Comparison of ENCODE assay signal across 21 mouse cellular contexts in genomic region chr16:49889031-49889655, GRCm38 (mm10).
A peak's percentile ranks its signal among the peaks of the same experiment; 100 is the strongest.
DNase-seq lines count a peak whose midpoint lies in the region; ATAC-seq and TF ChIP-seq lines count a peak whose summit lies in the region.
"Had no signal": no experiment of that assay in that cellular context is flagged by ENCODE, and none has a peak within 500 bp of the region (broad histone marks: within the 10 kb centered on the region; RNA-seq: fewer than 3 reads in every experiment).

No protein-coding gene starts in this region.

- 84% methylated on average over 2 of the region's 2 CpGs for WGBS in liver, adult 2 months
- WGBS in liver, embryonic 11.5 days: 85% methylated on average over 2 of the region's 2 CpGs
- 45% methylated on average over 2 of the region's 2 CpGs for WGBS in lung, postnatal 0 days

- no peak overlapping the region for H3K4me3 ChIP-seq in liver, adult 2 months (ENCODE audit: insufficient read depth, low read depth, low read length)
- H3K4me3 ChIP-seq in liver, embryonic 11.5 days (ENCODE audit: low read depth, low read length): no peak overlapping the region
- no peak overlapping the region for H3K4me3 ChIP-seq in lung, postnatal 0 days (ENCODE audit: low read depth, low read length)
- H3K4me3 ChIP-seq: embryonic facial prominence, embryonic 15.5 days; forebrain, embryonic 12.5 days; gastrocnemius, adult 2 months; heart, embryonic 13.5 days; hindbrain, embryonic 12.5 days had no signal

- peaks cover 19% of the 10 kb centered on the region for H3K4me1 ChIP-seq in liver, adult 2 months (ENCODE audit: control insufficient read depth, insufficient read depth, low read length)
- peaks cover 9% of the 10 kb centered on the region; the same call in 1 of the 2 replicates for H3K4me1 ChIP-seq in liver, embryonic 11.5 days (replicated peaks; ENCODE audit: control insufficient read depth, insufficient read depth, low read length)
- no peaks in the 10 kb centered on the region for H3K4me1 ChIP-seq in lung, postnatal 0 days (ENCODE audit: insufficient read depth, low read depth, low read length)
- H3K4me1 ChIP-seq: forebrain, embryonic 12.5 days had no signal

- no peak for TF ChIP-seq CTCF in liver, adult 2 months (IDR thresholded peaks at IDR 0.05; ENCODE audit: low read depth, low read length)
- no peak for TF ChIP-seq CTCF in lung, postnatal 0 days (IDR thresholded peaks at IDR 0.05)

- no peak for ATAC-seq in liver, embryonic 11.5 days (replicated peaks; ENCODE audit: low FRiP score)
- 0 out of 2 replicates have a peak, but pooled peaks have one; percentile 19 for ATAC-seq in lung, postnatal 0 days
- no peak for ATAC-seq in erythroblast, adult 5-6 weeks (replicated peaks; ENCODE audit: low FRiP score, poor library complexity, severe bottlenecking)
- ATAC-seq: forebrain, embryonic 16.5 days; hindbrain, embryonic 16.5 days; Patski had no signal

- peak; percentile 59 for TF ChIP-seq EP300 in lung, postnatal 0 days (IDR thresholded peaks at IDR 0.05)

- H3K27me3 ChIP-seq in liver, adult 2 months (ENCODE audit: control insufficient read depth, insufficient read depth, low read length): no peaks in the 10 kb centered on the region
- H3K27me3 ChIP-seq in liver, embryonic 11.5 days (replicated peaks; ENCODE audit: control insufficient read depth, insufficient read depth, low read length): no peaks in the 10 kb centered on the region
- no peaks in the 10 kb centered on the region for H3K27me3 ChIP-seq in lung, postnatal 0 days (replicated peaks; ENCODE audit: insufficient read depth, low read length)
- H3K27me3 ChIP-seq: embryonic facial prominence, embryonic 15.5 days; forebrain, embryonic 12.5 days; heart, embryonic 13.5 days; hindbrain, embryonic 12.5 days; Patski had no signal

- H3K4me2 ChIP-seq in liver, embryonic 11.5 days: no peak overlapping the region
- H3K4me2 ChIP-seq in lung, postnatal 0 days (replicated peaks; ENCODE audit: low read depth, low read length): no peak overlapping the region
- H3K4me2 ChIP-seq: embryonic facial prominence, embryonic 15.5 days; forebrain, embryonic 12.5 days; heart, embryonic 13.5 days; hindbrain, embryonic 12.5 days had no signal

- H3K27ac ChIP-seq in liver, adult 2 months (replicated peaks; ENCODE audit: insufficient read depth, low read depth, low read length): no peak overlapping the region
- H3K27ac ChIP-seq in liver, embryonic 11.5 days (ENCODE audit: low read depth, low read length): no peak overlapping the region
- no peak overlapping the region for H3K27ac ChIP-seq in lung, postnatal 0 days (ENCODE audit: low read length)
- H3K27ac ChIP-seq: embryonic facial prominence, embryonic 15.5 days; forebrain, embryonic 12.5 days; gastrocnemius, adult 2 months; hindbrain, embryonic 12.5 days had no signal

- peaks cover 6% of the 10 kb centered on the region for H3K9me3 ChIP-seq in liver, embryonic 11.5 days (ENCODE audit: control insufficient read depth, low read length)
- no peaks in the 10 kb centered on the region for H3K9me3 ChIP-seq in lung, postnatal 0 days (ENCODE audit: low read length)
- H3K9me3 ChIP-seq: embryonic facial prominence, embryonic 15.5 days had no signal

- peak; percentile 62 for DNase-seq in liver, adult 2 months (ENCODE audit: extremely low read depth, low read depth, low spot score)
- DNase-seq in liver, embryonic 11.5 days (ENCODE audit: low spot score): no peak
- peak; percentile 45 for DNase-seq in lung, postnatal 0 days (ENCODE audit: low spot score)
- DNase-seq in lung, postnatal 36 days: no peak
- DNase-seq in brain, adult 2 months (ENCODE audit: low read depth, low spot score): peak; percentile 37
- DNase-seq: adrenal gland, adult 2 months; adrenal gland, postnatal 25 days; cerebellum, adult 8-10 months; cerebellum, postnatal 14 days; embryo, embryonic 11 days; gastrocnemius, postnatal 25 days; heart, postnatal 4 days had no signal

- peaks cover 15% of the 10 kb centered on the region; the same call in 1 of the 2 replicates for H3K36me3 ChIP-seq in liver, adult 2 months (ENCODE audit: control insufficient read depth, insufficient read depth, low read length)
- peaks cover 27% of the 10 kb centered on the region; the same call in 1 of the 2 replicates for H3K36me3 ChIP-seq in liver, embryonic 11.5 days (ENCODE audit: control insufficient read depth, insufficient read depth, low read length)
- 0 out of 2 replicates have a peak, but pooled peaks cover 4% of the 10 kb centered on the region for H3K36me3 ChIP-seq in lung, postnatal 0 days (ENCODE audit: insufficient read depth, low read length)
- H3K36me3 ChIP-seq: forebrain, embryonic 12.5 days had no signal

- peaks cover 26% of the 10 kb centered on the region; the same call in 1 of the 2 replicates for H3K79me2 ChIP-seq in liver, adult 2 months (ENCODE audit: control insufficient read depth, insufficient read depth, low read length)

- H3K9ac ChIP-seq in liver, adult 2 months (ENCODE audit: low read depth, low read length): no peak overlapping the region
- H3K9ac ChIP-seq in liver, embryonic 11.5 days (ENCODE audit: low read depth, low read length): no peak overlapping the region
- no peak overlapping the region for H3K9ac ChIP-seq in lung, postnatal 0 days (replicated peaks; ENCODE audit: low read depth)
- H3K9ac ChIP-seq: embryonic facial prominence, embryonic 15.5 days; forebrain, embryonic 12.5 days; heart, embryonic 13.5 days; hindbrain, embryonic 12.5 days had no signal

- TF ChIP-seq POLR2A in liver, adult 2 months (IDR thresholded peaks at IDR 0.05; ENCODE audit: extremely low read depth, insufficient read depth, low read length): no peak

Comparison
In these comparisons a context has a peak if more than half of its experiments do, and no peak if none do; other contexts are left out.
1. DNase-seq: peak in liver, adult 2 months (single experiment), lung, postnatal 0 days (single experiment) and brain, adult 2 months (single experiment); none in liver, embryonic 11.5 days (single experiment) and lung, postnatal 36 days (single experiment).